Mouse (Mus musculus) forebrain, embryonic 11.5 days (tissue): Measurements from ENCODE around the gene Marf1. TPM values are rescaled to one million over a fixed set of nuclear protein-coding genes. Genes with fewer than 3 reads are reported as not detected.
"Not testable (repeated sequence)": the region's sequence is repeated elsewhere in the genome, so short reads cannot be mapped to it uniquely, and the experiment has no call there.

ENCODE experiments used
- ATAC-seq: fragments of 200-750 bp; cut with Nextera tagmentation; replicated peaks from 2 replicates; pipeline ENCODE4 v1.8.0; 2017; ENCODE audit warnings: moderate TSS enrichment; ENCODE audit not compliant: low FRiP score
- DNase-seq: peaks from one replicate; pipeline ENCODE4 v3.0.0-alpha.2; 2017; ENCODE audit warnings: low spot score
- H3K27ac ChIP-seq: fragments of 300-500 bp; sonication (generic); 2 replicates; pipeline ENCODE4 v1.5.1; 2014; ENCODE audit warnings: low read depth, low read length
- H3K27me3 ChIP-seq: fragments of 300-500 bp; sonication (generic); 2 replicates; pipeline ENCODE4 v1.6.1; 2014; ENCODE audit warnings: mild to moderate bottlenecking, low read length, mixed read lengths; ENCODE audit not compliant: control insufficient read depth, insufficient read depth
- H3K36me3 ChIP-seq: fragments of 300-500 bp; sonication (generic); 2 replicates; pipeline ENCODE4 v1.6.1; 2014; ENCODE audit warnings: mild to moderate bottlenecking, low read length, moderate library complexity, mixed read lengths; ENCODE audit not compliant: control insufficient read depth, insufficient read depth
- H3K4me1 ChIP-seq: fragments of 300-500 bp; sonication (generic); replicated peaks from 2 replicates; pipeline ENCODE4 v1.6.1; 2014; ENCODE audit warnings: low read length, mixed read lengths; ENCODE audit not compliant: control insufficient read depth, insufficient read depth
- H3K4me2 ChIP-seq: fragments of 300-500 bp; sonication (generic); 2 replicates; pipeline ENCODE4 v1.6.1; 2014; ENCODE audit warnings: low read depth, mild to moderate bottlenecking, low read length, moderate library complexity, mixed read lengths; ENCODE audit not compliant: severe bottlenecking
- H3K4me3 ChIP-seq: fragments of 300-500 bp; sonication (generic); 2 replicates; pipeline ENCODE4 v1.5.1; 2014; ENCODE audit warnings: low read depth, low read length
- H3K9ac ChIP-seq: fragments of 300-500 bp; sonication (generic); 2 replicates; pipeline ENCODE4 v1.6.1; 2014; ENCODE audit warnings: low read length
- H3K9me3 ChIP-seq: fragments of 300-500 bp; sonication (generic); 2 replicates; pipeline ENCODE4 v1.6.1; 2016; ENCODE audit warnings: low read length, mixed read lengths; ENCODE audit not compliant: control insufficient read depth
- whole genome bisulfite sequencing: fragments of 180-500 bp; shearing (Covaris S2); extraction: QIAGEN DNeasy Blood & Tissue Kit; methylation state at CpG from one replicate; pipeline ENCODE4 v1.1.7; 2014; 5-methylcytosine and 5-hydroxymethylcytosine counted together
- polyA plus RNA-seq: library from polyadenylated mRNA; unstranded; fragments of >200 nt; fragmentation: Nextera tagmentation; extraction: Ambion mirVana; gene quantifications from 2 replicates; pipeline ENCODE4 v1.2.1, GENCODE M21; 2014

Marf1 gene
- polyA plus RNA-seq, 1 experiment from 2014 or later, result 16.0 TPM

GRCm38 (mm10) chr16:14156312-14156711 is 6.8 kb downstream of the Marf1 start:
- ATAC-seq (no peak), DNase-seq (no peak)
- Histone ChIP-seq H3K4me1 (peaks cover 2% of the 10 kb centered on the region; the same call in 1 of the 2 replicates), H3K9ac (no peak overlapping the region), H3K36me3 (peaks cover 8% of the 10 kb centered on the region), H3K27ac (no peak overlapping the region), H3K9me3 (no peaks in the 10 kb centered on the region), H3K27me3 (no peaks in the 10 kb centered on the region), H3K4me2 (no peak overlapping the region), H3K4me3 (no peak overlapping the region)
- WGBS, result 96% methylated on average over 5 of the region's 6 CpGs

GRCm38 (mm10) chr16:14155638-14156037 is 7.5 kb downstream of the Marf1 start:
- whole genome bisulfite sequencing, result 90% methylated on average over 1 of the region's 2 CpGs
- H3K4me1 ChIP-seq, H3K9ac ChIP-seq, H3K4me3 ChIP-seq, H3K4me2 ChIP-seq, ATAC-seq, DNase-seq, H3K27ac ChIP-seq, H3K9me3 ChIP-seq, H3K27me3 ChIP-seq, H3K36me3 ChIP-seq: not testable (repeated sequence)

GRCm38 (mm10) chr16:14151718-14152117 is 11.4 kb downstream of the Marf1 start:
- Histone ChIP-seq H3K27ac (no peak overlapping the region), H3K27me3 (no peaks in the 10 kb centered on the region), H3K9me3 (no peaks in the 10 kb centered on the region), H3K4me3 (no peak overlapping the region), H3K4me2 (no peak overlapping the region), H3K9ac (no peak overlapping the region), H3K36me3 (peaks cover 8% of the 10 kb centered on the region), H3K4me1 (no peaks in the 10 kb centered on the region)
- DNase-seq (no peak), ATAC-seq (no peak)
- WGBS, result 95% methylated on average over 4 of the region's 4 CpGs

- H3K27ac ChIP-seq, result no peak overlapping the region
- peaks cover 6% of the 10 kb centered on the region for H3K36me3 ChIP-seq
- no peak overlapping the region for H3K4me2 ChIP-seq
- no peaks in the 10 kb centered on the region for H3K27me3 ChIP-seq
- H3K4me1 ChIP-seq, result no peaks in the 10 kb centered on the region
- ATAC-seq (no peak), DNase-seq (no peak)
- no peak overlapping the region for H3K4me3 ChIP-seq
- no peaks in the 10 kb centered on the region for H3K9me3 ChIP-seq
- H3K9ac ChIP-seq, result no peak overlapping the region
Observed at GRCm38 (mm10) chr16:14147712-14148111, 15.4 kb downstream of the Marf1 start.

GRCm38 (mm10) chr16:14143298-14143697 is 19.9 kb downstream of the Marf1 start:
- DNase-seq, result no peak
- H3K4me2 ChIP-seq, result no peak overlapping the region
- H3K4me3 ChIP-seq, result no peak overlapping the region
- H3K9me3 ChIP-seq, result no peaks in the 10 kb centered on the region
- no peaks in the 10 kb centered on the region for H3K4me1 ChIP-seq
- H3K27me3 ChIP-seq, result no peaks in the 10 kb centered on the region
- no peaks in the 10 kb centered on the region; the same call in none of the 2 replicates for H3K36me3 ChIP-seq
- H3K9ac ChIP-seq, result no peak overlapping the region
- WGBS, result 94% methylated on average over 3 of the region's 3 CpGs
- H3K27ac ChIP-seq, result no peak overlapping the region
- ATAC-seq, result no peak

GRCm38 (mm10) chr16:14139106-14139505 is 24.0 kb downstream of the Marf1 start:
- no peak overlapping the region for H3K4me2 ChIP-seq
- H3K36me3 ChIP-seq, result peaks cover 6% of the 10 kb centered on the region
- ATAC-seq (no peak), DNase-seq (no peak)
- H3K9ac ChIP-seq, result no peak overlapping the region
- no peaks in the 10 kb centered on the region for H3K27me3 ChIP-seq
- no peak overlapping the region for H3K4me3 ChIP-seq
- H3K9me3 ChIP-seq, result no peaks in the 10 kb centered on the region
- no peaks in the 10 kb centered on the region for H3K4me1 ChIP-seq
- no peak overlapping the region for H3K27ac ChIP-seq

- H3K4me3 ChIP-seq, result no peak overlapping the region
- no peak overlapping the region for H3K4me2 ChIP-seq
- H3K9ac ChIP-seq, result no peak overlapping the region
- ATAC-seq (no peak), DNase-seq (no peak)
- H3K36me3 ChIP-seq, result peaks cover 6% of the 10 kb centered on the region
- H3K9me3 ChIP-seq, result no peaks in the 10 kb centered on the region
- H3K27me3 ChIP-seq, result no peaks in the 10 kb centered on the region
- H3K27ac ChIP-seq, result no peak overlapping the region
- no peaks in the 10 kb centered on the region for H3K4me1 ChIP-seq
- 68% methylated on average over 1 of the region's 1 CpGs for WGBS
Observed at GRCm38 (mm10) chr16:14137976-14138561, 25.1 kb downstream of the Marf1 start.

GRCm38 (mm10) chr16:14135014-14135413 is 28.1 kb downstream of the Marf1 start:
- DNase-seq (no peak), ATAC-seq (no peak)
- 92% methylated on average over 2 of the region's 2 CpGs for WGBS
- Histone ChIP-seq H3K36me3 (peaks cover 6% of the 10 kb centered on the region), H3K4me2 (no peak overlapping the region), H3K4me3 (no peak overlapping the region), H3K9me3 (no peaks in the 10 kb centered on the region), H3K27me3 (no peaks in the 10 kb centered on the region), H3K27ac (no peak overlapping the region), H3K4me1 (no peaks in the 10 kb centered on the region), H3K9ac (no peak overlapping the region)

GRCm38 (mm10) chr16:14131838-14132237 is 31.3 kb downstream of the Marf1 start:
- no peak overlapping the region for H3K4me3 ChIP-seq
- H3K36me3 ChIP-seq, result peaks cover 6% of the 10 kb centered on the region; the same call in 1 of the 2 replicates
- no peaks in the 10 kb centered on the region for H3K4me1 ChIP-seq
- H3K27me3 ChIP-seq, result no peaks in the 10 kb centered on the region
- WGBS, result 89% methylated on average over 5 of the region's 5 CpGs
- H3K4me2 ChIP-seq, result no peak overlapping the region
- no peak for DNase-seq
- ATAC-seq, result no peak
- H3K9me3 ChIP-seq, result no peaks in the 10 kb centered on the region
- no peak overlapping the region for H3K27ac ChIP-seq
- no peak overlapping the region for H3K9ac ChIP-seq
